Mouse (Mus musculus) stomach, postnatal 0 days (tissue): Measurements from ENCODE around the gene Cyth4. TPM values are rescaled to one million over a fixed set of nuclear protein-coding genes. Genes with fewer than 3 reads are reported as not detected.

ENCODE experiments used
- ATAC-seq: fragments of 200-750 bp; cut with Nextera tagmentation; 2 replicates; pipeline ENCODE4 v1.8.0; 2017; ENCODE audit not compliant: low FRiP score, low TSS enrichment
- DNase-seq: peaks from one replicate; pipeline ENCODE4 v3.0.0-alpha.2; 2016; ENCODE audit warnings: low spot score
- H3K27ac ChIP-seq: fragments of 300-500 bp; sonication (generic); replicated peaks from 2 replicates; pipeline ENCODE4 v1.5.1; 2014; ENCODE audit warnings: mild to moderate bottlenecking, control low read depth
- H3K27me3 ChIP-seq: fragments of 300-500 bp; sonication (generic); 2 replicates; pipeline ENCODE4 v1.6.1; 2014; ENCODE audit warnings: low read length; ENCODE audit not compliant: control insufficient read depth, insufficient read depth
- H3K36me3 ChIP-seq: fragments of 300-500 bp; sonication (generic); 2 replicates; pipeline ENCODE4 v1.6.1; 2014; ENCODE audit warnings: low read length, mixed read lengths; ENCODE audit not compliant: control insufficient read depth, insufficient read depth
- H3K4me1 ChIP-seq: fragments of 300-500 bp; sonication (generic); replicated peaks from 2 replicates; pipeline ENCODE4 v1.6.1; 2014; ENCODE audit warnings: antibody characterized with exemption; ENCODE audit not compliant: control insufficient read depth, insufficient read depth
- H3K4me2 ChIP-seq: fragments of 300-500 bp; sonication (generic); replicated peaks from 2 replicates; pipeline ENCODE4 v1.6.1; 2014; ENCODE audit warnings: low read depth, mild to moderate bottlenecking, control low read depth, moderate library complexity
- H3K4me3 ChIP-seq: fragments of 300-500 bp; sonication (generic); 2 replicates; pipeline ENCODE4 v1.5.1; 2014; ENCODE audit warnings: low read depth, low read length, control low read depth
- H3K9ac ChIP-seq: fragments of 300-500 bp; sonication (generic); 2 replicates; pipeline ENCODE4 v1.6.1; 2014; ENCODE audit warnings: mild to moderate bottlenecking, low read length, control low read depth, mixed read lengths
- H3K9me3 ChIP-seq: fragments of 300-500 bp; sonication (generic); 2 replicates; pipeline ENCODE4 v1.6.1; 2016; ENCODE audit warnings: low read length; ENCODE audit not compliant: control insufficient read depth
- CTCF ChIP-seq: IDR thresholded peaks from 2 replicates; pipeline ENCODE4 v1.5.1; 2016; ENCODE audit warnings: antibody characterized with exemption, low read depth, mild to moderate bottlenecking, moderate library complexity
- EP300 ChIP-seq: optimal IDR thresholded peaks from 2 replicates; pipeline ENCODE3; 2016; ENCODE audit warnings: antibody characterized with exemption
- WGBS: fragments of 180-500 bp; shearing (Covaris S2); extraction: QIAGEN DNeasy Blood & Tissue Kit; methylation state at CpG from one replicate; pipeline ENCODE4 v1.1.7; 2014; 5-methylcytosine and 5-hydroxymethylcytosine counted together
- polyA plus RNA-seq: library from polyadenylated mRNA; unstranded; fragments of >200 nt; fragmentation: Nextera tagmentation; extraction: Ambion mirVana; gene quantifications from 2 replicates; pipeline ENCODE4 v1.2.1, GENCODE M21; 2015

Gene Cyth4
- polyA plus RNA-seq, 1 experiment from 2014 or later = 5.8 TPM

- Histone ChIP-seq H3K36me3 (no peaks in the 10 kb centered on the region), H3K4me1 (no peaks in the 10 kb centered on the region), H3K9ac (no peak overlapping the region), H3K9me3 (no peaks in the 10 kb centered on the region), H3K27ac (no peak overlapping the region), H3K4me3 (peak overlapping the region; percentile 1; the same call in 1 of the 2 replicates), H3K27me3 (no peaks in the 10 kb centered on the region), H3K4me2 (no peak overlapping the region)
- DNase-seq = no peak
- TF ChIP-seq CTCF (peak; percentile 39; the same call in 1 of the 2 replicates), EP300 (no peak)
- WGBS = 59% methylated on average over 25 of the region's 25 CpGs
- ATAC-seq = no peak
These were observed 42.1 kb upstream of the Cyth4 start for GRCm38 (mm10) chr15:78554545-78555313.

DNA sequence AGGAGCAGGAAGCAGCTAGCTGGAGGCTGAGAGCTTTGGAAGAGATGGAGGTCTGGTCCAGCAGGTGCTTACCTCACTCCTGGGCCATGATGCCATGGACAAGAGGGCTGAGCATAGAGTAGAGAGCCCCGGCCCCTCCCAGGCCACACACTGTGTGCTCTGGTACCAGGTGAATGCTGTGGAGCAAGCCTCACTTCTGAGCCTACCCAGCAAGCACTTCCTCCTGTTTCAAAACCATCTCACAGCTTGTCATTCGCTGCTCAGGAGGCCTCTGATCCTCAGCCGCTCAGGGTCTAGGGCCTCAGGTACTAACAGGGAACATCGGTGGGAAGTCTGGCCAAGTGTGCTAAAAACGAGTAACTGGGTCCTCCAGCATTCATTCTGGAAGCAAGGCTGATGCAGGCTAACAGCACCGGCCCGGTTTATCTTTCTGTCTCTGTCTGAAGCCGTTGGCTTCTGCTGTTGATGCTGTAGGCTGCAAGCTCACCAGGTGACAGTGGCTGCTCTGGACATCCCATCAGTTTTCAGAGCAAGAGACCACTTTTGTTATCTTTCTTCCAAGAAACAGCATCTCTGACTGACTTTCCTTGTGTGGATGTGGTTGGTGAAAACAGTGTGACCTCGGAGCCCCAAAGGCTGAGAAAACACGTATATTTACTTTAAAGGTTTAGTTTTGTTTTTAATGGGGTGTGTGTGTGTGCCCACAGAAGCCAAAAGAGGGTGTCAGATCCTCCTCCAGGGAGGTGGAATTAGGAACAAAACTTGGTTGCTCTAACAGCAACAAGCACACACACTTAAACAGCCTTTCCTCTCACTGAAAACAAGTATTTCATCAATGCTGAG lies 38.9 kb upstream of the Cyth4 start:
- no peak for TF ChIP-seq CTCF
- no peak for TF ChIP-seq EP300
- WGBS = 55% methylated on average over 10 of the region's 10 CpGs
- Histone ChIP-seq H3K4me2 (no peak overlapping the region), H3K27ac (no peak overlapping the region), H3K9ac (no peak overlapping the region), H3K4me3 (no peak overlapping the region), H3K4me1 (no peaks in the 10 kb centered on the region), H3K9me3 (no peaks in the 10 kb centered on the region), H3K27me3 (no peaks in the 10 kb centered on the region), H3K36me3 (no peaks in the 10 kb centered on the region)
- no peak for DNase-seq
- no peak for ATAC-seq

- Histone ChIP-seq H3K9me3 (no peaks in the 10 kb centered on the region), H3K4me1 (no peaks in the 10 kb centered on the region), H3K9ac (no peak overlapping the region), H3K27ac (no peak overlapping the region), H3K27me3 (no peaks in the 10 kb centered on the region), H3K4me3 (no peak overlapping the region), H3K4me2 (no peak overlapping the region), H3K36me3 (no peaks in the 10 kb centered on the region)
- WGBS = 61% methylated on average over 11 of the region's 11 CpGs
- DNase-seq = no peak
- TF ChIP-seq CTCF = no peak
- TF ChIP-seq EP300 = no peak
- ATAC-seq = no peak
These were observed 37.5 kb upstream of the Cyth4 start for GRCm38 (mm10) chr15:78559141-78559979.

DNA sequence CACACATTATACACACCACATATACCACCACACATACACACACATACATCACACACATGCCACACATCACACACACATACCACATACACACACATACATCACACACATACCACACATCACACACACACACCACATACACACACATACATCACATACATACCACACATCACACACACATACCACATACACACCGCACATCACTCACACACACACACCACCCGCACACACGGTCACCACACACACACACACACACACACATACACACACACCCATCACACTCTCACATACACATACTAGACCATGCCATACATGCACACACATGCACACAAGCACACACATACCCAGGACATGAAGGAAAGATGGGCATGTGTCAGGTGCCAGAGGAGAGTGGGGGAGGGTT lies 33.5 kb upstream of the Cyth4 start:
- DNase-seq = no peak
- no peak for TF ChIP-seq CTCF
- TF ChIP-seq EP300 = no peak
- no peak for ATAC-seq

GRCm38 (mm10) chr15:78563937-78564336 lies 32.9 kb upstream of the Cyth4 start:
- Histone ChIP-seq H3K4me3 (no peak overlapping the region), H3K27ac (no peak overlapping the region), H3K36me3 (no peaks in the 10 kb centered on the region), H3K27me3 (no peaks in the 10 kb centered on the region), H3K9ac (no peak overlapping the region), H3K4me2 (no peak overlapping the region), H3K9me3 (no peaks in the 10 kb centered on the region), H3K4me1 (no peaks in the 10 kb centered on the region)
- WGBS = 70% methylated on average over 5 of the region's 5 CpGs
- ATAC-seq (no peak), DNase-seq (no peak)
- TF ChIP-seq EP300 (no peak), CTCF (no peak)

More for the DNA sequence above, 33.5 kb upstream of the Cyth4 start:
- WGBS = 93% methylated on average over 3 of the region's 3 CpGs
- no peaks in the 10 kb centered on the region for H3K4me1 ChIP-seq
- H3K9ac ChIP-seq = no peak overlapping the region
- no peak overlapping the region for H3K4me3 ChIP-seq
- H3K4me2 ChIP-seq = no peak overlapping the region
- no peak overlapping the region for H3K27ac ChIP-seq
- no peaks in the 10 kb centered on the region for H3K36me3 ChIP-seq
- no peaks in the 10 kb centered on the region for H3K9me3 ChIP-seq
- no peaks in the 10 kb centered on the region for H3K27me3 ChIP-seq
